Mouse (Mus musculus) layer of hippocampus, adult 9-10 months (tissue): ENCODE data around the gene Vps26b.

ENCODE experiments used
- DNase-seq: peaks from one replicate; pipeline ENCODE4 v3.0.0; 2022; ENCODE audit warnings: low spot score

Vps26b gene

DNA sequence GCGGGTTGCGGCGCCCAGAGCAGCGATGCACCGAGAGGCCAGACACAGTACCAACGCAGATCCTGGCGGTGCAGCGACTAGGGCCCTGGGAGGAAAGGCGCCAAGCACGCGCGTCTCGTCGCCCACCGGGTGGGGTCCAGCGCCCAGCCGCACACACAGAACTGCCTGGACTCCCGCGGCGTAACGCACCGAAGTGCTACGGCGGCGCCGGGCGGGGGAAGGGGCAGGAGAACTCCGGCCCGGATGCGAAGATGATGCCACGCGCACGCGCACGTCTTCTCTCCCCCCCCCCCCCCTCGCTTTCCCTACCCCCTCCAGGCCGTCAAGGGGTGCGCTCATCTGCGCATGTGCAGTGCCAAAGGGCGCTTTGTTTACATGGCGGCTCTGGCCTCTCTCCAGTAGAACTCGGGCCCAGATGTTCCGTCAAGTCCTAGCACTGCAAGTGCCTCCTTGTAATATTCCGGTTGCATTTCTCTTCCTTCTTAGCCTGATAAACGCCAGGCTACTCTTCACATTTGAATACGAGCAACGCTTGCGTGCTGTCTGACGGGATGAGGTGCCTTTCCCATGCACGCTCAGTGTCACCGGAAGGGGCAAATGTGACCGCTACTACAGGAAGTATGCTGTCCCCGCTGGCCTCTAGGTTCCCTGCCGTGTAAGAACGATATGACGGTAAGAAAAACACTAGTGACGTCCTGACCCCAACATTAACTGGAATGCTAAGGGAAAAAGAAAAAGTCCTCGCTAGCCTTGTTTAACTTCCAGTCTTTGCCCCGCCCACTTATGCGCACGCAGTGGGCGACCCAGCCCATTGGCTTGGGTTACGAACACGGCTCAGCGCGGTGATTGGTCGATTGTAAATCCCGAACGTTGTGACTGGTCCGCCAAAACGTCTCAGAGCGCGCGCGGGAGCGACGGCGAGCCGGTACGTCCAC, at the start of gene Vps26b, which contains the start of gene Ncapd3:
Vps26b (minus strand) TSS at position 238 of the 935 bp plus-strand sequence.
Ncapd3 (plus strand) TSS at position 348 of the 935 bp plus-strand sequence.
- peak; percentile 94 for DNase-seq

DNA sequence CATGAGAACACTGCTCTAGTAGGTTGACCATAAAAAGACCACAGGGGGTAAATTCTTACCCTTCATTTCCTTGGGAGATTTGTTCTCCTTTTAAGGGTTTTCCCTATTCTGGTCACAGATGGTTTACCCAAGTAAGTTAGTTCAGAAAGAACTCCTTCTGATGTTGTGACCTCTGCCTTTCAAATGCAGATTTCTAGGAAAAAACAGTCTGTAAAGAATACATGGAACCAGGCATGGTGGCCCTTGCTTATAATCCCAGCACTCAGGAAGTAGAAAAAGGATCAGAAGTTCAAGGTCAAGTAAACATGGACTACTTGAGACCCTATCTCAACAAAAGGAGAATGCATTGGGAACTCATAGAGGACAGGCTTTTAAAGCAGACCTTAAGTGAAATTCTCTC, 45.9 kb upstream of the Vps26b start:
- no peak for DNase-seq

DNA sequence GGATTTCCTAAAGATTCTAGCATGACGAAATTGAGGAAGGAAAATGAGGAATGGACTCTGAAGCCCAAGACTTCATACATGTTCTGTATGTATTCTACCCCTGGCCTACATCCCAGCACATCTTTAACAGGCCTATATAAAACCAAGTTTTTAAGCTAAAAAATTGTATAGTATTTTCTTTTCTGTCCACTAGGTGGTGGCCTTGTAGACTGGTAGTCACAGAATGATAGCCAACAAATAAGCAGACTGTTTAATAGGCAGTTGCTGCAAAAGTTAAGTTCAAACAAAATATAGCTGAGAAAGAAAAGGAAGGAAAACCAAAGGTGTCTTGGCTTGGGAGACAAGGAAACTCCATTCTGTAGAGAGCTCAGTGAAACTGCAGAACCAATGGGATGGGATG, 44.8 kb upstream of the Vps26b start:
- DNase-seq: no peak

- no peak for DNase-seq
Measured at GRCm38 (mm10) chr9:27070895-27071294, 41.0 kb upstream of the Vps26b start.

- DNase-seq: peak; percentile 10
Measured at GRCm38 (mm10) chr9:27058341-27058740, 28.5 kb upstream of the Vps26b start.

DNA sequence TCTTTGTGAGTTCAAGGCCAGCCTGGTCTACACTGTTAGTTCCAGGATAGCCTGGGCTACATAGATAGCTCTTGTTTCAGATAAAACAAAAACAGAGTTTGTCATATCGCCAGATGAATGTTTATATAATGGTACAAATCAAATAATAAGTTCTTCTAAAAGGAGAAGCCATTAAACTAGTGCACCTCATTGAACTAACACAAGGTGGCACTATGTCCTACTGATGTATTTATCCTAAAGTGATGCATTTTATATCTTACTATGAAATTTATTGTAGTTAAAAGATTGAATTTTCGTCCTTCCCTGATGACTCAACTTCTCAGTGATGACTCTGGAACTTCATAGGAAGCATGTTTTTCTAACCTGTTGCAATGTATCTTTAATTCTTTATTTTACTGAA, 19.6 kb upstream of the Vps26b start:
- no peak for DNase-seq

DNA sequence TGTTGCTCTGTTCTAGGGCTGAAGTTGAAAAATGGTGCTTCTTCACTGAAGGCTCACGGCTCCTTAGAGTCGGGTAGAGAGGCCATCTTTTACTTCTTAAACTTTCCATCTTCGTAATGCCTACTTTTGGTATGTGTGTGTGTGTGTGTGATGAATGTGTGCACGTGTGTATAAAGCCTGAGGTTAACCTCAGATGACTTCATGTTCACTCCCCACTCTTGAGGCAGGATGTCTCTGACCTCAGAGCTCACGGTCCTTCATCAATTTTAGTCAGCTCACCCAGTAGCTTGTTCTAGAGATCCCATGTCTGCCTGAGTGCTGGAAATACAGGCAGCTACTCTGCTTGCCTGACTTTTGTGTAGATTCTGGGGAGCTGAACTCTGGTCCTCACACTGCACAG, 14.0 kb upstream of the Vps26b start:
- DNase-seq: no peak

DNA sequence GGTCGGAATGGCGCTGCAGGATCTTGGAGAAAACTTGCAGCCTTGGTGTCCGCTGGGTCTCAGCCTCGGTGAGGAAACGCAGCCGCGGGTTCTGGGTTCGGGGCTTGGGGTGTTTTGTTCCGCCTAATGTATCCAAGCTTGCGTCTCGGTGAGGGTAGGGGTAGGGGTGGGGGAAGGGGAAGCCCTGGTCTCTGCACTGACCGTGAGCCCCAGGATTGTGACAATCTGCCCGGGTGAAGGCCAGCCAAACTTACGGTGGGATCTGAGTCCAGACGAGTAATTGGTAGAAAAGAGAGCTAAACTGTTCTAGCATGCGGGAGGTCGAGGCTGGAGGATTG, 867 bp upstream of the Vps26b start:
- DNase-seq: no peak

DNA sequence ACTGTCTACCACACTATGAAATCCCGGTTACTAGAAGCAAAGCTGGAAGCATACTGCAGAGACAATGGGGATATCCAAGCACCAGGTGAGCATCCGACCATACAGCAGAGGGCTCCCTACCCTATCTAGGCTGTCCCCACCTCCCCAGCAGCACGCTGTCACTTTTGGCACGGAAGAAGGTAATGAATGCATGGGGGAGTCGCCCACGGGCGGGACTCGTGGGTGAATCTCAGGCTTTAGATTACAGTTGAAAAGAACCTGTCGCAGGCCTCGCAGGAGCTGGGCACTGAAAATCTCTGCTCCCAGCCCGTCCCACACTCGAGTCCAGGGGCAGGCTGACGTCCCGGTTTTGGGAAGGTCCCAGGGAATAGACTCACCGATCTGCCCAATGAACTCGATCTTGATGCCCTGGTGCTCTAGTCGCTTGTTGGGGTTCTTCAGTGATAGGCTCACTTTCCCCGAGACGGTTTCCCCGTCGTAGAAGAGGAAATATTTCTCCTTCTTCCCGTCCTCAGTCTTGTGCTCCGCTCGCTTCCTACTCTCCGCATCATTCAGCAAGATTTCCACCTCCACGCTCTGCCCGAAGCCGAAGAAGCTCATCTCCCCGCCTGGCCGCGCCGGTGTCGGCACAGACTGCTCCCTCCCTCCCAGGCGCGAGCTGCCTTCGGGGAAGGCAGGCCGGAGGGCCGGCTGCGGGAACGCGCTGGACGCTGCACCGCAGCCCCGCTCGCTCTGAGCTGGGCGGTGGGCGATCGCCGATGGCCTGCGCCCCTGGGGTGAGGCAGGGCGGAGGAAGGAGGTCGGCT, 640 bp downstream of the Vps26b start:
- no peak for DNase-seq

DNA sequence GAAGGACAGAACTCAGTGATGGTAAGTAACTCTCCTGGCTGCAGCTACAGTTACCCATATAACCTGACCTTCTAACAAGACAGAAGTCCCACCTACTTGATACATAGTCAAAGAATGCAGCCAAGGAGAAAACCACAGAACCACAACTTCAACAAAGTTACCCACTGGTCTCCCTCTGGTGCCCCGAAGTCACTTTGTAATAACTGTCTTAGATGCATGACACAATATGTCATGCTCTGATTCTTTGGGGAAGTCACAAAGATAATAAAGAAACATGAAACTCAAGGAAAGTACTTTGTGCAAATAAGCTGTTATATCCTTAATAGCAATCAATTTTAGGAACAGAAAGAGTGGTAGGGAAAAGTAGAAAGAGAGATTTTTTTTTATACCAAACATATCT, 3.2 kb downstream of the Vps26b start:
- DNase-seq: no peak

GRCm38 (mm10) chr9:27023681-27024080, 6.2 kb downstream of the Vps26b start:
- DNase-seq: no peak

GRCm38 (mm10) chr9:27018961-27019360, 10.9 kb downstream of the Vps26b start:
- DNase-seq: no peak

DNA sequence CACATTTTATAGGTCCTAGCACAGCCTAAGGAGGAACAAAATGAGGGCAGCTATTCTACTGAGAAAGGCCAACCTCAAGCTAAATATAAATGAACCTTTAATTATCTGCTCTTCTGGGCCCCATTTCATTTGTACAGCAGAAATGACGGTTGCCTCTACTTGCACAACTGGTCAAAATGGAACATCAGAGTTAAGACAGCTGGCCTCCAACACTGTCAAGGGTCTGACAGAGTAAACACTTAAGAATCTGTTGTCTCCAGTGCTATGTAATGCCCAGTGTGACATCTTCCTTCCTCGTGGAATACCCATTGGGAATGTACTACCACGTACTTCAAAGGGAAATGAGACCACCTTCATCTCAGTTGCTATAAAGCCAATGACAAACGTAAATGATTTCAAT, 18.3 kb downstream of the Vps26b start:
- DNase-seq: no peak

DNA sequence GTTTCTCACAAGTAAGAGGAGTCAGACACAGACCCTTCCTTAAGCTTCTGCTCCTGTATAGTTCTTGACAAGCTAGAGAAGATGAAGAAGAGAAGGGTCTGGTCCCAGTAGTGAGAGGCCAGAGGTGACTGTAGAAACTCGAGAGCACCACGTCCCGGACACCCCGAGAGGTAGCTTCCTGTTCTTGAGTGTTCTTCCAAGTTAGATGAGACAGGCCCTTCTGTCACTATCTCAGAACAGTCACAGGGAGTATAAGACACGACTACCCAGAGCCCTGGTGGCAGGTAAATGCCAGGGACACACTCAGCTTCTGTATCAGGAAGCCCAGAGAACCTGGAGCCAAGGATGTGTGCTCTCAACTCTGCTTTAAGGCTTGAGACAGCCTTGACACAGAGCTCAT, 20.6 kb downstream of the Vps26b start:
- DNase-seq: no peak

DNA sequence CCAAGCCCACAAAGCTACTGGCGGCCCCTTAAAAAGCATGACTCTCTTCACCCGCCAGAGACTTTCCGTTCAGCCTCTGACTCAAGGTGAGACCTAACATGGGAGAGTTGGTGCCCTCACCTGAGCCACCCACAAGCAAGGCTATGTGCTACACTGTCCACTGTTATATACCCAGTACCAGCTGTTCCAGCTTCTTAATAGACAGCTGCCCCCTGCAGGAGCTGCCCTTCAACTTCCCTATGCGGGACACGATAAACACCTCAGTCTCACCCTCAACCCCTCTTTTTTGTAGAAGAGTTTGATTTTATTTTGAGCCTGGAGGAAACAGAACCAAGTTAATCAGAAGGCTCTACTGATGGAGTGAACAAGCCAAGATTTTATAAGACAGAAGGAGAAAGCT, 23.0 kb downstream of the Vps26b start:
- no peak for DNase-seq

DNA sequence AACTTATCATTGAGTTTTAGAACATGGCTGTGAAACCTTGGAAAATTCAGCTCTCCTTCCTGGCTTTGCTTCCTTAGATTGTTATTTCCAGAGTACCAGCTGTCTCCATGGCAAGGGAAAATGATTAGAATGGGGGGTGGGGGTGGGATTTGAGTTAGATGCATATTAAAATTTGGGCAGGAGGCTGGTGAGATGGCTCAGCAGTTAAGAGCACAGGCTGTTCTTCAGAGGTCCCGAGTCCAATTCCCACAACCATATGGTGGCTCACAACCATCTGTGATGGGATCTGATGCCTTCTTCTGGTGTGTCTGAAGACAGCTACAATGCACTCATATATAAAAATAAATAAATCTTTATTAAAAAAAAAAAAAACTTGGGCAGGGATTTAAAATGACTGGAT, 23.9 kb downstream of the Vps26b start:
- no peak for DNase-seq

DNA sequence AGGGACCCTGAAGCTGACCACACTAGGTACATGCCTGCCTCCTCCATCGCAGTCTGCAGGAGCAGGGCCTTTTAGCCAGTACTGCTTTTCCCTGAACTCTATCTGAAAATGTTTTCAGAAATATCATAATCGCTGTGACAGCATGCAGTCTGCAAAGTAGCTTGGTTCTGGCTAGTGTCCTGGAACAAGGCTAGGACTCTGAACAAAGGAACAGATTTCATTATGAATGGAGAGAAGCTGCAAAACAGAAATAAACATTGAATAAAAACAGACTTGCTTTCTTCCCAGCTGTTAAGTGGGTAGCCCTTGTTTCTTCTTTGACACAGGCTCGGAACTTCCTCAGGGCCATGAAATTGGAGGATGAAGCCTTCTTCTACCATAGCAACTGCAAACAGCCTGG, 24.6 kb downstream of the Vps26b start:
- no peak for DNase-seq

GRCm38 (mm10) chr9:26999461-27000395, 30.1 kb downstream of the Vps26b start, which contains the start of the genes Acad8 and Thyn1:
Gene Acad8 (minus strand): TSS chr9:26999566.
Gene Thyn1 (plus strand): TSS chr9:26999710.
- DNase-seq: peak; percentile 90

DNA sequence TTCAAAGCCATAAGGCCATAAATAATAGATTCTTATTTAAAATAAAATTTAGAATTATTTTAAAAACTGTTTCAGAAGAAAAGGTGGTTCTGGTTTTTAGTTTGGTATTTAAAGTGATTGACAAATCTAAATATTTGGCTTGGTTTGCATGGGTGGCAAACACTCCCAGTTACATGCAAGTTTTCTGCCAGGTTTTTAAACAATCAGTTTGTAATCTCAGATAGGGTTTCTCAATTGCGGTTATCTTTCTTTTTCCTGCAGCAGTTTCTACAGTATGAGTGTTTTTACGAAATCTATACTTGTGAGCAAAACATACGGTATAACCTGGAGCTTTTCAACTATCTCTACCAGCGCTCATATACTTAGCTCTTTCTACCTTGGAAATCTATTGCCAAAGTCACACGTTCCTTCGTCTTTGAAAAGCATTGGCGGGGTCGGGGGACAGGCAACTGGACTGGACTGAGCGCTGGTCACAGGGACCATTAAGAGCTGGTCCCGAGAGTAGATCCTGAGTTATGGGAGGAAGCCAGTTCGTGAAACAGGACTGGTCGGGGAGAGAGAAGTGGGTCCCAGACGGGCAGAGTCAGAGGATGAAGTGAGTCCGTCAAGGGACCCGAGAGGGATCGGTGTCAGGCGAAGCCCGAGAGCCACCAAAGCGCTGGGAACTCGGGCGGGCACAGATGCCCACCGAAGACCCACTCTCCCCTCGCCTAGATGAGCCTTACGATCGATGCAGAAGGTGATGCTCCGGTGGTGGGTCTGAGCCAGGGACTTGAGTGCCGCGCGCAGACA, 31.0 kb downstream of the Vps26b start:
- DNase-seq: no peak

- no peak for DNase-seq
Measured at GRCm38 (mm10) chr9:26997501-26997900, 32.4 kb downstream of the Vps26b start.

DNA sequence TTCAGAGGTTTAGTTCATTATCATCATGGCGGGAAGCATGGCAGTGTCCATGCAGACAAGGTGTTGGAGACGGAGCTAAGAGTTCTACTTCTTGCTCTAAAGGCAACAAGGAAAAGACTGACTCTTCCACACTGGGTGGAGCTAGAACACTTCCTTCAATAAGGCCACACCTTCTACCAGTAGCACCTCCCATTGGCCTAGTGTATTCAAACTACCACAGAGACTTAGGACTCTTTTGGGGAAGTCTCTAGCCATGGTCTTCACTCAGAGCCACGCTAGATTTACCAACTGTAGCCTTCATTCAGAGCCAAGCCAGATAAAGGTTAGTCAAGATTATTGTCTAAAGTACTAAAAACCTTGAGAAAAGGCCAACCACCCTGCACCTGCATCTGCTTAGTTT, 32.8 kb downstream of the Vps26b start:
- DNase-seq: no peak
